Mouse (Mus musculus) kidney, adult 2 months (tissue): ENCODE results near the gene Adamts17.

Experiments
- CTCF ChIP-seq: fragments of 200-500 bp; conservative IDR thresholded peaks from 2 replicates; pipeline ENCODE4 v1.5.1; 2011; ENCODE audit warnings: low read depth, mild to moderate bottlenecking, control low read depth, low read length, moderate library complexity, mixed read lengths; ENCODE audit not compliant: insufficient read depth, insufficient read length
- POLR2A ChIP-seq: fragments of 200-500 bp; IDR thresholded peaks from one replicate; pipeline ENCODE4 v1.6.1; 2011; ENCODE audit warnings: low read depth, low read length, control low read depth

- TF ChIP-seq CTCF (no peak), POLR2A (no peak)
Observed at GRCm38 (mm10) chr7:67115056-67115455, 275.5 kb downstream of the Adamts17 start.
